Mouse (Mus musculus) embryonic facial prominence, embryonic 11.5 days (tissue): ENCODE measurements around the gene Mob3a. TPM values are rescaled to one million over a fixed set of nuclear protein-coding genes. Genes with fewer than 3 reads are reported as not detected.

Experiments
- ATAC-seq: fragments of 200-750 bp; cut with Nextera tagmentation; replicated peaks from 2 replicates; pipeline ENCODE4 v1.8.0; 2017; ENCODE audit warnings: low read depth; ENCODE audit not compliant: insufficient number of reproducible peaks, low FRiP score, low TSS enrichment
- DNase-seq: peaks from one replicate; pipeline ENCODE4 v3.0.0-alpha.2; 2015; ENCODE audit warnings: low spot score
- H3K27ac ChIP-seq: fragments of 300-500 bp; sonication (generic); replicated peaks from 2 replicates; pipeline ENCODE4 v1.5.1; 2014; ENCODE audit warnings: mild to moderate bottlenecking, low read depth, low read length, control low read depth
- H3K27me3 ChIP-seq: fragments of 300-500 bp; sonication (generic); 2 replicates; pipeline ENCODE4 v1.6.1; 2014; ENCODE audit warnings: mild to moderate bottlenecking, low read length, moderate library complexity, mixed read lengths; ENCODE audit not compliant: control insufficient read depth, insufficient read depth
- H3K36me3 ChIP-seq: fragments of 300-500 bp; sonication (generic); replicated peaks from 2 replicates; pipeline ENCODE4 v1.6.1; 2014; ENCODE audit warnings: low read depth, mild to moderate bottlenecking, low read length, moderate library complexity, mixed read lengths; ENCODE audit not compliant: control insufficient read depth, insufficient read depth
- H3K4me1 ChIP-seq: fragments of 300-500 bp; sonication (generic); 2 replicates; pipeline ENCODE4 v1.6.1; 2014; ENCODE audit warnings: low read length, mixed read lengths; ENCODE audit not compliant: control insufficient read depth, insufficient read depth
- H3K4me2 ChIP-seq: fragments of 300-500 bp; sonication (generic); 2 replicates; pipeline ENCODE4 v1.6.1; 2014; ENCODE audit warnings: low read depth, mild to moderate bottlenecking, control low read depth, low read length, moderate library complexity
- H3K4me3 ChIP-seq: fragments of 300-500 bp; sonication (generic); 2 replicates; pipeline ENCODE4 v1.5.1; 2014; ENCODE audit warnings: low read depth, low read length, control low read depth
- H3K9ac ChIP-seq: fragments of 300-500 bp; sonication (generic); replicated peaks from 2 replicates; pipeline ENCODE4 v1.6.1; 2014; ENCODE audit warnings: mild to moderate bottlenecking, control low read depth, low read length
- H3K9me3 ChIP-seq: fragments of 300-500 bp; sonication (generic); replicated peaks from 2 replicates; pipeline ENCODE4 v1.6.1; 2016; ENCODE audit warnings: mild to moderate bottlenecking, low read length, inconsistent platforms, mixed read lengths; ENCODE audit not compliant: control insufficient read depth
- WGBS: fragments of 180-500 bp; shearing (Covaris S2); extraction: QIAGEN DNeasy Blood & Tissue Kit; methylation state at CpG from one replicate; pipeline ENCODE4 v1.1.7; 2014; 5-methylcytosine and 5-hydroxymethylcytosine counted together
- polyA plus RNA-seq: library from polyadenylated mRNA; unstranded; fragments of >200 nt; fragmentation: Nextera tagmentation; extraction: Ambion mirVana; gene quantifications from 2 replicates; pipeline ENCODE4 v1.2.1, GENCODE M21; 2014

Mob3a gene
- polyA plus RNA-seq, 1 experiment from 2014 or later: 42.3 TPM

DNA sequence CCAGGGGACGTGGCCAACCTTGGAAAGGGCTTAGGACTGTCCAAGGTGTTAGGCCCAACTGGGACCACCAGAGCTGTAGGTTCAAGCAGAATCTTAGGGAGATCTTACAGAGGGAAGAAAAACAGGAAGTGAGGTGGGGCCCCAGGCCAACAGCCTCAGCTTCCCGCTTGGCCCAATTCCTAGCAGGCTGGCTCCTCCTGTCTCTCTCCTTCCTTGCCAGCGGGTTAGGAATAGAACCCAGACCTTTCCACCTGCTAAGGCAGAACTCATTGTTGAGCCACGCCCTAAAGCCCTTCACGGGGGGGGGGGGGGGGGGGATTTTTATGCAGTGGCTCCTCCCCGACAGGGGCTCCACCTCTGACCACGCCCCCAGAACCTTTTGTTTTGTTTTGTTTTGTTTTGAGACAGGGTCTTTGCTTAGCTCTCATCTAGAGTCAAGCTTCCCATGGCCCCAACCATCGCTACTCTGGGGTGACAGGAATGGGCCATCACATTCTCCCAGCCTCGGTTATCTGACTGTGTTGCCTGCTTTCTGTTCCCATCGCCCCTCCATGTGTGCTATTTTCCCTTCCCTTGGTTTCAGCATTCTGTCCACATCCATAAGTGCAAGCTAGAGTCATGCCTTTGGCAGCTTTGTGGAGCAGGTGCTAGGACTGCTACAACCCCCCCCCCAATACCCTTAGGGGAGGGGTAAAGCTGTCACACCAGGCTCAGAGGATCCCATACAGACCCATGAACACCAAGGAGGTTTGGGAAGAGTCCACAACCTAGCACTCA, 23.0 kb downstream of the Mob3a start:
- H3K36me3 ChIP-seq: no peaks in the 10 kb centered on the region
- DNase-seq (no peak), ATAC-seq (no peak)
- no peaks in the 10 kb centered on the region for H3K27me3 ChIP-seq
- H3K4me2 ChIP-seq: no peak overlapping the region
- no peak overlapping the region; the same call in 1 of the 2 replicates for H3K4me3 ChIP-seq
- no peak overlapping the region; the same call in 1 of the 2 replicates for H3K9ac ChIP-seq
- peaks cover 17% of the 10 kb centered on the region for H3K4me1 ChIP-seq
- WGBS: 63% methylated on average over 7 of the region's 10 CpGs
- H3K9me3 ChIP-seq: no peaks in the 10 kb centered on the region
- peak overlapping the region; percentile 94; the same call in 1 of the 2 replicates for H3K27ac ChIP-seq

DNA sequence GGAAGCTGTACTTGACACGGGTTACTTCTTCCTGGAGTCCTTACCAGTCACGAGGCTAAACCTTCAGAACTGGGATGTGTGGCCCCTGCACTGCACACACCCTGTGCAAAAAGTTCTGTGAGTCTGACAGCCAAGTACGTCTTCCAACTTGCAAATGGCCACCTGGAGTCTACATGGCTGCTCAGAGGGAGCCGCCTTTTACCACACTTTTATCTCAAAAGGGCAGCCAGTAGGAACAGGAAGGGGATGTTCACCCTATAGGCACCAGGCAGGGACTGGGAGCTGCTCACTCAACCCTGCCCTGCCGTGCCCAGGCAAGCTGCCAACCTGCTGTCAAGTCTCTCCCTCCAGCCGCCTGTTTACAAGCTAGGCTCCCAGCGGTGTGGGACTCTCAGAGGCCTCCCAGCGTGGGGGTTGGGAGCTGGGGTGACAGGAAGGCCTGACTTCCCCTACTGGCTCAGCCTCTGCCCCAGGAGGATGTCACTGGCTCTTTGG, 23.8 kb downstream of the Mob3a start, which contains the start of gene Mknk2:
Gene Mknk2 (minus strand): TSS at position 171 of the 495 bp plus-strand sequence.
- Histone ChIP-seq H3K27me3 (no peaks in the 10 kb centered on the region), H3K27ac (peak within 1 kb of the TSS; percentile 94), H3K4me3 (peak within 1 kb of the TSS; percentile 41), H3K36me3 (no peaks in the 10 kb centered on the region), H3K4me1 (peaks cover 20% of the 10 kb centered on the region), H3K9ac (peak within 1 kb of the TSS; percentile 85), H3K4me2 (peak within 1 kb of the TSS; percentile 82), H3K9me3 (no peaks in the 10 kb centered on the region)
- DNase-seq (no peak), ATAC-seq (no peak)
- WGBS: 40% methylated on average over 8 of the region's 8 CpGs

DNA sequence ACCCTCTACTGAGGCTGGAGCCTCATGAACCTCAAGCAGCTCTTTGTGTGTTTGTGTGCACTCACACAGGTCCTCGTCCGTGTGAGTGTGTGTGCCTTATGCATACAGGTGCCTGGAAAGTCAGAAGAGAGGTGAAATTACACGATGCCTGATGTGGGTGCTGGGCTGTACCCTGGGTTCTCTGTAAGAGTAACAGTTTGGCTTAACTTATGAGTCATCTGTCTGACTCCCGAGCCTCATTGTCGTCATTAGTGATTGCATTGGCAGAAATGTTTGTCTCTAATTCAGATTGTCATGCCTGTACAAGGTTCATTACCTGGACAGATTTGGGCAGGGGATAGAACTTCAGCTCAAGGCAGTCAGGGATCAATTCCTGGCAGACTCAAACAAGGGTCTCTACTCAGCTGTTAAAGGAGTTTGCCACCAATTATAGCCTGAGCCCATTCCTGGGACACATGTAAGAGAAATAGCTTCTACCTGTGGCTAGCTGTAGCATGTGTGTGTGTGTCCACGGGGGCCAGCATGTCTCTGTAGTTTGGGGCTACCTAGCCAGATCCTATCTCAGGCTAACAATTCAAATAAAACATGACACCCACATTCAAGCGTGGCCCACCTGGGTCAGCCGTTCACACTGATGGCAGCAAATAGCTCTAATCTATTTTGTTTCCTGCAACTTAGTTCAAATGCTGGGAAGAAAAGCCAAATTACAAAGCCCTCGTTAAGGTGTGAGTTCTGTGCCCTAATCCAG, 24.5 kb downstream of the Mob3a start:
- peaks cover 20% of the 10 kb centered on the region for H3K4me1 ChIP-seq
- 40% methylated on average over 9 of the region's 9 CpGs for WGBS
- DNase-seq: no peak
- H3K36me3 ChIP-seq: no peaks in the 10 kb centered on the region
- H3K4me3 ChIP-seq: peak overlapping the region; percentile 41
- peak overlapping the region; percentile 85 for H3K9ac ChIP-seq
- no peak for ATAC-seq
- peak overlapping the region; percentile 94 for H3K27ac ChIP-seq
- no peaks in the 10 kb centered on the region for H3K27me3 ChIP-seq
- no peaks in the 10 kb centered on the region for H3K9me3 ChIP-seq
- peak overlapping the region; percentile 82 for H3K4me2 ChIP-seq

DNA sequence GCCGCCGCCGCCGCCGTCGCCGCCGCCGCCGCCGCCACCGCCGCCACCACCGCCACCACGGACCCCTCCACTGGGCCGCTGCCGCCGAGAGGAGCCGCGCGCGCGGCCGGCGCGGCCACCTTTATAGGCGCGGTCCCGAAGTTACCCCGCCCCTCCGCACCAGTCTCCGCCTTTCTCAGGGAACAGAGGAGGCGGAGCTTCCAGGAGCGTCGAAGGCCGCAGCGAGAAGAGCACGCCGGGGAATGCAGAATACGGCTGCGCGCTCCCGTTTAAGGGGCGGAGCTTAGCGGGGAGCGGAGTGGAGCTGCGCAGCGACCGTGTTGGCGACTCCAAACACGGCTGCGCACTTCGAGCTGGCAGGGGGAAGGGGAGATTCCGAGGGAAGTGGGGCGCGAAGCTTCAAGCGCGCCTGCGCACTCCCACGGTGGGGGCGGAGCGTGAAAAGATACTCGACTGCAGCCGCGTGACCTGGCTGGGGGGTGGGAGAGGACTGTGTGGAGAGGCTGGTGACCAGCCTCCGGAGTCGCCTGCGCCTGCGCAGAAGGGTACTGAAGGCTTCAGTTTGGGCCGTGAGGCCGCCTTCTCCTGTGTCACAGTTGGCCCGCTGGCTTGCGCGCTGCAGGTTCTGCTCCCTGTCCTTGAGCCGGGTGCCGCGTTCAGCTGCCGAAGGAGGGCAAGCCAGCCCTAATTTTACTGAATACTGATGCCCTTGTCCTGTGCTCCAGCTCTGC, 25.4 kb downstream of the Mob3a start:
- Histone ChIP-seq H3K4me3 (peak overlapping the region; percentile 100), H3K27me3 (no peaks in the 10 kb centered on the region), H3K27ac (peak overlapping the region; percentile 94), H3K4me1 (peaks cover 20% of the 10 kb centered on the region), H3K9me3 (no peaks in the 10 kb centered on the region), H3K9ac (peak overlapping the region; percentile 97), H3K4me2 (peak overlapping the region; percentile 82), H3K36me3 (no peaks in the 10 kb centered on the region)
- ATAC-seq (peak; percentile 93), DNase-seq (peak; percentile 100)
- WGBS: under 1% methylated on average over 59 of the region's 78 CpGs

DNA sequence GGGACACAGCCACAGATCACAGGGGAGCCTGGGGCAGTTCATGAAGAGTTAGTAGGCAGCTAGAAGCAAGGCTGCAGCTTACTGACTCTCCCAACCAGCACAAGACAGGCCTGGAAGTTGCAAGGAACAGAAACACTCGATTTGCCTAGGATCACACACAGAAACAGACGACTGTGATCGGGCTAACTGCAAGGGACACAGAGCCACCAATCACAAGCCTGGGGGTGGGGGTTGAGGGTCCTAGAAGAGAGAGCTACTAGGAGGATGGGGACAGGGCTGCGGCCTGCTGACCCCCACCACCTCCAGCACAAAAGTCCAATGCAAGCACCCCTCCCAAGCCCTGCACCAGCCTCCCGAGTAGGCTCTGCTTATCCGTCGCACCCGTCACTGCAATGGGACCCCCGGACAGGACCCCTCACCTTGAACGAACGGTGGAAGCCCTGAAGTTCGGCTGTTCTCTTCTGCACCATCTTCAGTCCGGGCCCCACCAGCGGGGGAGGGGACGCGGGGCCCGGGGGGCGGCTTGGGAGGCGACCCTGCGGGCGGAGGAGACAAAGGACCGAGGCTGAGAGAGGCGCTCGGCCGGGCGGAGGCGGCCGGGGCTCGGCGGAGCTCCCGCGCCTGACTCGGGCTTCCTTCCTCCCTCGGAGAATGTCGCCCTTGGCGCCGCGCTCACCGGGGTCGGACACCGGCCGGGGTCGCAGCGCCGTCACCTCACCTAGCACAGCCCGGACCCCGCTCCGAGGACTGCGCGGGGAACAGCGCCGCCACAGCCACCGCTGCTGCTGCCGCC, 26.2 kb downstream of the Mob3a start:
- Histone ChIP-seq H3K4me2 (peak overlapping the region; percentile 77), H3K9me3 (no peaks in the 10 kb centered on the region), H3K9ac (peak overlapping the region; percentile 97), H3K4me1 (peaks cover 20% of the 10 kb centered on the region), H3K27ac (peak overlapping the region; percentile 47), H3K27me3 (no peaks in the 10 kb centered on the region), H3K4me3 (peak overlapping the region; percentile 100), H3K36me3 (peaks cover 5% of the 10 kb centered on the region; the same call in 1 of the 2 replicates)
- DNase-seq (peak; percentile 40), ATAC-seq (peak; percentile 20)
- under 1% methylated on average over 49 of the region's 54 CpGs for WGBS

DNA sequence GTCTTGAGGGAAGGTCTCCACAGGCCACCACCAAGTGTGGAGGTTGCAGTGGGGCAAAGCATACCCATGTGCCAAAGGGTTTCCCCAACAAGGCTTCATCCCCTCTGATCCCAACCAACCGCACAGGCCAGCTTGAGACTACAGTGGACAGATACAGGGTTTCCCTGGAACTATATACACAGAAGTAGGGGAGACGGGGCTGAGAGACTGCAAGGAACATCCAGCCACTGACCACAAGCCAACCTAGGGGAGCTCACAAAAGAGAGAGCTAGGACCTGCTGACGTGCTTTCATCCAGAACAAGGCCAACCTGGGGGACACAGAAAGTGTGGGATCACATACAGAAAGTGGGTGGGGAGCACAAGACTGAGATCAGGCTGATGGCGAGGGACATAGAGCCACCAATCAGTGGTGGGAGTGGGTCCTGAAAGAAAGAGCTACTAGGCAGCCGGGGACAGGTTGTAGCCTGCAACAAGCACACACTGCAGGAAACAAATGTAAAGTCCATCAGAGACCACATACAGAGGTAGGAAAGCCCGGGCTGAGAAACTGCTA, 26.8 kb downstream of the Mob3a start:
- Histone ChIP-seq H3K36me3 (peaks cover 7% of the 10 kb centered on the region), H3K9ac (peak overlapping the region; percentile 97), H3K4me2 (peak overlapping the region; percentile 77), H3K4me1 (peaks cover 20% of the 10 kb centered on the region), H3K4me3 (peak overlapping the region; percentile 100), H3K27me3 (no peaks in the 10 kb centered on the region), H3K9me3 (no peaks in the 10 kb centered on the region), H3K27ac (peak overlapping the region; percentile 47; the same call in 1 of the 2 replicates)
- no peak for ATAC-seq
- 33% methylated on average over 6 of the region's 6 CpGs for WGBS
- no peak for DNase-seq

DNA sequence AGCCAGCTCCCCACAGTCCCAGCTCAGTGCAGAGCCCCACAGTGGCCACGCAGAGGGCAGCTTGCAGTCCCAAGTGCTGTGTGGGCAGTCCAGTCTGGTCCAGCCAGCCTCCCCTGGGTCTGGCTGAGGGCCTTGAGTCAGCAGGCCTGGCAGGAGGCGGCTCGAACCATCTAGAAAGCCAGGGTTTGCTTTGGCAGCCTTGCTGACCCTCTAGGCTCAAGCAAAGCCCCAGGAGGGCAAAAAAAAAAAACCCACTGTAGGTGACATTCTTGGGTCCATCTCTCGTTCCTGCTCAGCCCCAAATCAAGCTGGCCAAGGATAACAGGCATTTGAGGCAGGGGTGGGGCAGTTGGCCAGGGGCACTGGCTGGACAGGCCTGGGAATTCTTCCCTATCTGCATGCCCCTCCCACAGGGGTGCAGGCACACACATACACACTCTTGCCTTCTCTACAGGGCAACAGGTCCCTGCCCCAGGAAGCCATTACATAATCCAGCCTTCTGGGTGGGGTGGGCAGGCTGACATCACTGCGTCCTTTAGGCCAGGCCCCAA, 27.5 kb downstream of the Mob3a start:
- DNase-seq (no peak), ATAC-seq (no peak)
- Histone ChIP-seq H3K9me3 (no peaks in the 10 kb centered on the region), H3K4me2 (peak overlapping the region; percentile 77), H3K27ac (no peak overlapping the region), H3K4me3 (peak overlapping the region; percentile 100), H3K36me3 (peaks cover 12% of the 10 kb centered on the region), H3K27me3 (no peaks in the 10 kb centered on the region), H3K9ac (peak overlapping the region; percentile 97), H3K4me1 (peaks cover 20% of the 10 kb centered on the region)
- 61% methylated on average over 5 of the region's 5 CpGs for WGBS
